Mouse (Mus musculus) heart, adult 8-10 months (tissue): ENCODE results near the gene Lypla2. TPM values are rescaled to one million over a fixed set of nuclear protein-coding genes. Genes with fewer than 3 reads are reported as not detected.

ENCODE experiments used
- DNase-seq: peaks from one replicate; pipeline ENCODE4 v3.0.0; 2022; ENCODE audit warnings: low spot score
- total RNA-seq, 4 experiments: library from RNA; stranded (reverse); gene quantifications; 2 replicates each; pipeline ENCODE4 v1.2.4; 2022

The Lypla2 gene
- total RNA-seq, 4 experiments from 2014 or later: 32.5 to 38.4 (median 35.9) TPM

DNA sequence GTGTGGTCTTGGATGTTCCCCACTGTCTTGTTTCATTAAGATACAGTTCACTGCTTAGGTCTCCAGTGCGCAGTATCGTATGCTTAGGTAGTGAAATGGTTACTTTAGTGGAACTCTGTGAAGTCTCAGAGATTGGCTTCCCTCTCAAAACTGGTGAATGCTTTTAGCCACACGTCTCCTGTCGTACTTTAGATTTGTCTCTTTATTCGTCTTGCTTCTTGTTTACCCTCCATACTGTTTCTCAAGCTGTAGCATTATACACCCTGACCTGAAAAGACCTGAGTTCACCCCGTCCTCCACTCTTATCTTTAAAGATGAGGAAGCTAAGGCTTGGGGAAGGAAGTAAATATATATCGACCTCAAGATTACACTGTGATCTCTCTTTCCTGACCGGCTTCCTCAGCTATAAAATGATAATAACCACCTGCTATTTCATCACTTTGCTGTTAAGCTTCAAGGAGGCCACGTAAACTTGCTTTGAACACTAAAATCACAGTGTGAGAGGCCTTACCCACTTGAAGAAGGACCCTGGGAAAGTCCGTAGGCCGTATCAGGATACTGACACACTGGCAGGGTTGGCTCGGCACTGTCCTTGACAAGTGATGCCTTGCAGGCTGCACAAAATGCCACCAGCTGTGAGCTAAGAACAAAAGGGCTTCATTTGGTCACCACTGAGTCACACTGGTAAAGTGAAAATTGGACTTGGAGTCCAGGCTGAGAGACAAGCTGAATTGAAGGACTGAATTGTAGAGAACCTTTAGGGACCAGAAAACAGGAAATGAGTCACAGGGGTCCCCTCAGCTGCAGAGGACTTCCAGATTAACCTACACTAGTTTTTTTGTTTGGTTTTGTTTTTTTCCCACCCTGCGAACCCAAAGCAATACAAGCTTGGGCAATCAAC lies 735 bp upstream of the Lypla2 start:
- no peak for DNase-seq

DNA sequence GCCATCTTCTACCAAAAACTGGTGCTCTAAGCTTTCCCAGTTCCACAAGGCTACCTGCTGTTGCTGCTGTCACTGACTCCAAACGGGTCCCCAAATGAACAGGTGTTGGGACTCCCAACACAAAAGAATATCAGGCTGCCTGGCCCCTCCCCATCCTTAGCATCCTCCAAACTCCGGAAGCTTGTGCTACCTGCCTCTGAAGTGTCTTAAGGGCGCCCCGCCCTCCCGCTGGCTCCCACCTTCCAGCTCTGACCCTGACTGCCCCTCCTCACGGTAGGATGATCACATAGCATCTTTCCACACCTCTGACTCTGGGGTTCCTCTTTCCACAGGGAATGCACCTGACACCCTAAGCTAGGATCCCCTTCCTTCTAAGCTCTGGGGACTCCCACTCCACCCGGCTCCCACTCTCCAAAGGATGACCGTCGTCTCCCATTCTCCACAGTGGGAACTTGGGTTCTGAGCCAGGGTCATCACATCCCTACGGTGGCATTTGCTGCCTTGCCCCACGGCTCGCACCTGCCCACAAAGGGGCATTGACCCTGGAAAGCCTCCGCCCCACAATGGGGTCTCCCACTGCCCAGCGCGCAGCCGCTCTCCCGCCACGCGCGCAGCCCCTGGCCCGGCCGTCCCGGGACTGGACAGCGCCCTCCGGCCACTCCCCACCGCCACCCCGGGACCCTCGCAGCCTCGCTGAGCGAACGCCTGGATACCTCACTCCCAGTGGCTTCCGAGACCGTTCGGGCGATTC lies 446 bp downstream of the Lypla2 start:
- DNase-seq: no peak

DNA sequence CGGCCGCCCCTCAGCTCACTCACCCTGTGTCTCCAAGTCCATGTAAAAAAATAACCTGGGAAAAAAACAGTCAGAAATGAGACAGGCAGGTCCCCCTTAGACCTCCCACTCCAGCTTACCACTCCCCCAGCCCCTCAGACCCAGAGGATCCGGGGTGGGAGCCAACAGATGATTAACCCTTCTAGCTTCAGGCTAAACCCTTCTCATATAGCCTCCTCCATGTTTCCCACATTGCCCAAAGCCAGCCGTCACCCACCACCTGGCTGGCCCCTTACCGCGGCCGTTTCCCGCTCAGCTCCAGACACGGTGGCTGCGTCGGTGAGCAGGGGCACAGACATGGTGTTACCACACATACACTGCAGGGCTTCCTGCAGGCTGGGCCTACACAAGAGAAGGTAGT lies 1.8 kb downstream of the Lypla2 start:
- no peak for DNase-seq

DNA sequence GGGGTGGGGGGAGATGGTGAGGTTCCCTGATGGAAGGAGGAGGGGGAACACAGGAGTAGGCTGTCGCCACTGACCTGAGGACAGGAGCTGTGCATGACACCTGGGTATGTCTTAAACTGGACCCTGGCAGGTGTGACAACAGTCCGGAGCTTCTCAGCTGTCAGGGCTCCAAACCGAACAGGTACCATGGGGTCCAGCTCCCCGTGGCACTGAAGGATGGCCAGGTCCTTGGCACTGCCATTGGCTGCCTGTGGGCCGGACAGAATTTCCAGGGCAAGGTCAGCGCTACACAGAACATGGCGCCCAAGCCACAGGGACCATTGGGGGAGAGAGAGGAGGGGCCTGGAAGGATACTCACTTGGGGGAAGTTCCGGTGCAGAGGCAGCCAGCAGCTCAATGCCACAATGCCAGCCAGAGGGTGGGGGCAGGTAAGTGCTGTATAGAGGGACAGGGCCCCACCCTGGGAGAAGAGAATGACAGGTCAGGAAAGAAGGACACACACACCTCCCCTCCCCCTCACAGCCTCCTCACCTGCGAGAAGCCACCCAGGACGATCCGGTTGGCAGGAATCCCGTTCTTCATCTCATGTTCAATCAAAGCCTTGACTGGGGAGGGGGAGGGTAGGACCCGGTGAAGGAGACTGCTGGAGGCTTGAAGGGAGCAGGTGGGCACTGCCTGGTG lies 3.2 kb downstream of the Lypla2 start:
- no peak for DNase-seq

DNA sequence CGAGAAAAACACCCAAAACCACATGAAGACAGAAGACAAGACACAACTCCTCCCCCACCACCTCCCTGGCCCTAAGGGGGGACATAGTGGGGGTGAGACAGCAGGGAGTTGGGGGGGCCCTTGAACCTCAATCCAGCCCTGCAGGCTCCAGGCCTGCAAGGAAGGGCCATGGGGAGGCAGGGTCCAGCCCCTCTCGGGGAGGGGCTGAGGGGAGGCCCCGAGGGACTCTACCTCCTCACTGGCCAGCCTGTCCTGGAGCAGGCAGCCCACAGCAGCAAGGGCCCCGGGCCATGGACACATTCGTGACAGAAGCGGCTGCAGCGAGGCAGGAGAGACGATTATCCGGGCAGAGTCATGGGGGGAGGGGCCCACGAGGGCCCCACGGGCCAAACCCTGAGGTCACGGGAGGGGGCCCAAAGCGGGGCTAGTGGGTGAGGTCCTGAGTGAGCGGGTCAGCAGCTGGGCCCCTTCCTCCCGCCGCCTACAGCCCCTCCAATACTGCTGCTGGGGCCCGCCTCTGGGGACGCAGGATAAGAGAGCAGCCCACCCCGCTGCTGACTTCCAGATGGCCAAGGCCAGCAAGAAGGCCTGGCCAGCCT lies 4.1 kb downstream of the Lypla2 start:
- no peak for DNase-seq

DNA sequence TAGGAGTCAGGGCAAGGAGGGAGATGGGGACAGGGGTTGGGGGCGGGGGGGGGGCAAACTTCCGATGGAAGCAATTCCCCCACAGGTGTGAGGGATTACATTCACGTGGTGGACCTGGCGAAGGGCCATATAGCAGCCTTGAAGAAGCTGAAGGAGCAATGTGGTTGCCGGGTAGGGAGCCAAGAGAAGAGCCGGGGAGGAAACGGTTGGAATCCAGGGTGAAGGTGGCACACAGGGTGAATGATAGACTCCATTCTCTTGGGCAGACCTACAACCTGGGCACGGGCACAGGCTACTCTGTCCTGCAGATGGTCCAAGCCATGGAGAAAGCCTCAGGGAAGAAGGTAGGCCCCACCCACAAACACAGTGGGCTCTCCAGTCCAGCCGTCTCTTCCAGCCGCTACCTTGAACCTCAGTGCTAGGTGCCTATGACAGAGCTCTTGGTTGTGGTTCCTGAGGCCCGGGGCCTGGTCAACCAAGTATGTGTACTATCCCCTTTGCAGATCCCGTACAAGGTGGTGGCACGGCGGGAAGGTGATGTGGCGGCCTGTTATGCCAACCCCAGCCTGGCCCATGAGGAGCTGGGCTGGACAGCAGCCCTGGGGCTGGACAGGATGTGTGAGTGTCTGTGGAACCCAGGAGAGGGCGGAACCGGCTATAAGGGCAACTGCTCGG lies 5.2 kb downstream of the Lypla2 start:
- no peak for DNase-seq

DNA sequence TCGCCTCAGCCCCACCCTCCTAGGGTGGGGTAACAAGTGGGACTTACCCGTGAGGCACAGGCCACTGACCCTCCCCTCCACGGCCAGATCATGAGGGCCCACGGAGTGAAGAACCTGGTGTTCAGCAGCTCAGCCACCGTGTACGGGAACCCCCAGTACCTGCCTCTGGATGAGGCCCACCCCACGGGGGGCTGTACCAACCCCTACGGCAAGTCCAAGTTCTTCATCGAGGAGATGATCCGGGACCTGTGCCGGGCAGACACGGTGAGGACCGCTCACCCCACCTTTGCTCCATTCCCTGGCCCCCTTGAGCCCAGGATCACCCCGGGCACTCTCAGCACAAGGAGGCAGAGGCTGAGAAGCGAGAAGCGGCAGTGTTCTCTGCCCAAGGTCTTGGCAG lies 6.1 kb downstream of the Lypla2 start:
- DNase-seq: no peak

DNA sequence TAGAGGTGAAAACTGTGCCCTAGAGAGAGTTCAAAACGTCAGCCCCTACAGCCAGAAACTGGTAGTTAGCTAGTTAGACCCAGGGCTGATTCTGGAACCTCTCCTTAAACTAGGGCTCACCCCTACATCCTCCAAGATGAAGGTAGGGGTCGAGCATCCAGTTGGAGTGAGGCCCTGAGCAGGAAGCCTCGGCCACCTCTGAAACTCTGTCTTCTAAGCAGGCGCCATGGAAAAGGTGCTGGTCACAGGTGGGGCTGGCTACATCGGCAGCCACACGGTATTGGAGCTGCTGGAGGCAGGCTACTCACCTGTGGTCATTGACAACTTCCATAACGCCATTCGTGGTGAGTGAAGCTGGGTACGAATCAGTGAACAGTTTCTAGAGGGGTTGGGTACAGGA lies 7.3 kb downstream of the Lypla2 start:
- no peak for DNase-seq

DNA sequence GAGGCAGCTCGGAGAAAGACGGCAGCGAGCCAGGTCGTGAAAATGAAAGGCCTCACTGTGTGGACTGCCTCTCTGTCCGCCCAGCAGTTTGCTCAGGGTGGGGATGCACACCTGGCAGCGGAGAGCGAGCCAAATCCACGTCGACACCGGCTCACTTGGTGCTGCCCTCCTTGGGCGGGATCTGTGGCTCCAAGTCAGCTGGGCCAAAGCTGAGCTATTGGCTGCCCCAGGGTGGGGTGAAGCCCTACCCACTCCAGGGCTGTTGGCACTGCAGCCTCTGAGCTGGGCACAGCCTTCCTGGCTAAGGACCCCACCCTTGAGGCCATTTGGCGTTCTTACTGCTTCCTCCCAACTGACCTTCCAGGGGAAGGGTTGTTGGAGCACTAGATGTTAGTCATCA lies 8.0 kb downstream of the Lypla2 start:
- DNase-seq: no peak

DNA sequence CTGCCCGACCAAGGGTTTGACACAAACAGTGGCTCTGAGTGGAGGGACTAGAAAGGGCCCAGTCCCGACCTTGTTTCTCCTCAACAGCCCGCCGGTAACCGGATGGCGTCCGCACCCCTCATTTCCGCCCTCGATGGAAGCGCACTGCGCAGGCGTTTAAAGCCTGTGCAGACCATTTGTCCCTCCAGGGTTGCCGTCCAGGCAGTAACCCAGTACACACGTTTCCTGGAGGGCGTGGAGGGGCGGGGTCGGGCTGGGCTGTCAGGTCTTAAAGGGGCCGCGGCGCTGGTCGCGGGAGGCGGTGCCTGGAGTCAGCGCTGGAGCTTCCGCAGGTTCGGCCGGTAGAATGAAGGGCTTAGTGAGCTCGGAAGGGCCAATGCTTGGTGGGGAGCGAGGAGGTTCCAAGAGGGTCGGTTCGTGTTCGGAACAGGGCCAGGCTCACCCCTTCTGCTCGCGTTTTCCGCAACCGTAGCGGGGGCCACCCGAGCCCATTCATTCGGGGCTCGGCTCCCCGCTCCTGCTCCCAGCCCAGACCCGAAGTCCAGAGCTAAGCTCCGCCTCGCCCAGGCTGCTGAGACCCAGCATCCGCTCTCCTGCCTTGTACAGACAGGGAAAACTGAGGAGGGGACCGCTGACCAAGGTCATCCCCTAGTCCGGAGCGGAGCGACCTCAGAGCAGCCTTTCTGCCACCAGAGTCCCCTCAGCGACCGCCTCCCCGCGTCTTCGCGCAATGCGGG lies 8.8 kb downstream of the Lypla2 start, which contains the start of gene Gale:
Gene Gale (plus strand): TSS at position 271 of the 737 bp plus-strand sequence.
- peak; percentile 95 for DNase-seq

DNA sequence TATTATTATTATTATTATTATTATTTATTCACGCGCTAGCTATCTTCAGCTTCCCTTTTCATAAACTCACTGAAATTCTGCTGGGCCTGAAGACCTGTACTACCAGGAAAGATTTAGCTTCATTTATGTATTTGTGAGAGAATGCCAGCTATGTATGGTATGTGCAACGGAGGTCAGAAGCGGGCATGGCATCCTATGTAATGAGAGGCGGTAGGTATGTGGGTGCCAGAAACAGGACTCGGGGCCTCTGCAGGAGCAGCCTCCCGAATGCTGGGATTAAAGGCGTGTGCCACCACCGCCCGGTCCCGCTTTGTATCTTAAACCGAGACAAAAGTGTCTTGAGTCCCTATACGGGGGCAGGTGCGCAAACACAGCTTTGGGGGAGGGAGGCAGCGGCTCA lies 9.5 kb downstream of the Lypla2 start:
- DNase-seq: no peak

DNA sequence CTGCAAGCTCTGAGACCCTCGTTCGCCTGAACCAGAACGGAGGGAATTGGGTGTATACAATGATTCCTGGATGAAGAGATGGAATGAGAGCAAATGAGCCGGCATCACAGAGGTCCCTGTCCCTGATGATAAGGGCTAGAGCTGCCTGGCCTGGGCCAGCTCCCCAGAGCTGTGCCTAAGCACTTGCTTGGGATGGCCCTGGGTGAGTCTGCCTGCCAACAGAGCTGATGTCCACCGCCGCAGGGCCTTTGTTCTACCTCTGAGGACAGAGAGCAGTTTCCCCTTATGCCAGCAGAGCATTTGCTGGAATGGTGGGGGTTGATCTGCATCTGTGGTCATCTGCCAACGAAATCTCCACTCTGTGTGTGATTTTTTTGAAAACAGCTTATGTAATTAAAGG lies 10.2 kb downstream of the Lypla2 start:
- DNase-seq: no peak

DNA sequence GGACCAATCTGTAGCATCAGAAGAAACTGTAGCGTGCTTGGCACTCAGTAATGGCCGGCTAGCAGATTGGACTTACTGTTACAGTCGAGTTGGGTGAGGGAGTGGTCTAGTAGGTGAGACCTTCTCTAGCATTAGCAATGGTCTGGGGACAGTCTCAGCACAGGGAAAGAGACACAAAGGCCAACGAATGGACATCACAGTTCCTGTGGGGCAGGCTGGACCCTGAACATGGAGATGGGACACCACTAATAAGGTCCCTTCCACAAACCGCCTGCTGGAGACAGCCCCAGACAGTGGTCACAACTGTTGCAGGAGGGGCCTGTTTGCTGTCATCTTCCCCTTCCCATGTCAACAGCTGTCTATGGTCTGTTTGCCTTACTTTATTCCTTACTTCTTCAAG lies 10.7 kb downstream of the Lypla2 start:
- no peak for DNase-seq

DNA sequence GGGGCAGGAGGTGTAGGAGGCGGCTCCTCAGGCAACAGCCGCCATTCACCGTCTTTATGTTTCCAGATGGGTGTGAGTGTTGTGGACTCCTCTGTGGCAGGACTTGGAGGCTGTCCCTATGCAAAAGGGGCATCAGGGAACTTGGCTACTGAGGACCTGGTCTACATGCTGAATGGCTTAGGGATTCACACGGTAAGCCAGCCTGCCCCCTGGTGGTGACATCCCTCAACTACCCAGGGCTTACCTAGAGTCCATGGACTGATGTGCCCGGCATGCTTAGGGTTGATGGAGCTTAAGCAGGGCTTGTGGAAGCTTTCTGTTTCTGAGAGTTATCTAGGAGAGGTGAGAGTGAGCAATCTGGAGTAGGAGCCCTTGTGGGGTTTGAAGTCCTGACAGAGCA lies 11.7 kb downstream of the Lypla2 start:
- DNase-seq: peak; percentile 77

DNA sequence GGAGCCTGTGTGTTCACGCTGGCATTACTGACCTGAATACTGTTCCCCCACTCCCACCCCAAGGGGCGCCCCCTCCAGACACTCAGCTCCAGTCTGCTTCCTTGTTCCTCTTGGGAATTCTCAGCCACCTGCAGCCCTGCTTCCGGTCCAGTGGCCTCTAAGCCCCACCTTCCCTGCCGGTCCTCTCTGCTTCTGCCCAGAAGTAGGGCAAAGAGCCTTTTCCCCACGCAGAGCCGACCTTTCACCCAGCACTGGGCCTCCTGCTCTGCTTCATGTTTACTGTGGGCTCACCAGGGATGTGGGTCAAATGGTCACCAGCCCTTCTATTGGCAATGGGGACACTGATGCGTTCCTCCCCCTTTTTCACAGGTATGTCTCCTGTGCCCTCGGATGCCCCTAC lies 14.1 kb downstream of the Lypla2 start:
- DNase-seq: no peak

DNA sequence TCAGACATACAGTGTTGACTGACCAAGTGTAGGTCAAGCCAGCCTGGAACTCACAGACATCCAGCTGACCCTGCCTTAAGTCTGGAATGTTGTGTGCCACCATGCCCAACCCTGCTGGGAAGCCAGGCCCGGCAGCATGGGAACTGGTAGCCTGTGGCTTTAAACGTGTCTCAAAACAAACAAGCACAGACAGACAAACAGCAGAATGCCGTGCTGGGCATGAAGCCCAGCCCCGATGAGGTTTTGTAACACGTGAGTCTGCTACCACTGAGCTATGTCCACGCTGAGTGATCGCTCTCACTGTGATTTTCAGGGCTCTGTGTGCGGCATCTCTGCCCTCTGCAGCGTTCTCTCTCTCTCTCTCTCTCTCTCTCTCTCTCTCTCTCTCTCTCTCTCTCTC lies 16.5 kb downstream of the Lypla2 start:
- no peak for DNase-seq

DNA sequence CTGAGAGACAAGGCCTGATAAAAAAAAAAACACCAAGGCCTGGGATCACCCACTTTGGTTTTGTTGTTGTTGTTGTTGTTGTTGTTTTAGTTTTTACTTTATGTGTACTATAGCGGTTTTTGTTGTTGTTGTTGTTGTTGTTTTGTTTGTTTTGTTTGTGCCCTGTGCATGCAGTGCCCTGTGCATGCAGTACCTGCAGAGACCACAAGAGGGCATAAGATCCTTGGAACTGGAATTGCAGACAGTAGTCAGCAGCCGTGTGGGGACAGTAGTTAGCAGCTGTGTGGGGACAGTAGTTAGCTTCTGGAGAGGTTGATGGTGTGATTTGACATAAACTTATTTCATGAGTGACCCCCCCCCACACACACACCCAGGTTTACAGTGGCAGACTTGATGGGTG lies 18.2 kb downstream of the Lypla2 start:
- peak; percentile 71 for DNase-seq

DNA sequence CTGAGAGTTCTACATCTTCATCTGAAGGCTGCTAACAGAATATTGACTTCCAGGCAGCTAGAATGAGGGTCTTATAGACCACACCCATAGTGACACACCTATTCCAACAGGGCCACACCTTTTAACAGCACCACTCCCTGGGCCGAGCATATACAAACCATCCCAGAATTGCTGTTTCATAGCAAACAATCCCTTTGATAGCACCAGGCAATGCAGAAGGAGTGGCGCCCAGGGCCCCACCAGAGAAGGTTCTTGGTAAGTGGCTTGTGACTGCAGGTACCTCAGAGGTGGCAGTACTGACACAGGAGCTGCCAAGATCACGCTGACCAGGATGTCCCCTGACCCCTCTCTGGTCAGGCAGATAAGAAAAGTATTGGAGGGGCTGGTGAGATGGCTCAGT lies 19.2 kb downstream of the Lypla2 start:
- no peak for DNase-seq

DNA sequence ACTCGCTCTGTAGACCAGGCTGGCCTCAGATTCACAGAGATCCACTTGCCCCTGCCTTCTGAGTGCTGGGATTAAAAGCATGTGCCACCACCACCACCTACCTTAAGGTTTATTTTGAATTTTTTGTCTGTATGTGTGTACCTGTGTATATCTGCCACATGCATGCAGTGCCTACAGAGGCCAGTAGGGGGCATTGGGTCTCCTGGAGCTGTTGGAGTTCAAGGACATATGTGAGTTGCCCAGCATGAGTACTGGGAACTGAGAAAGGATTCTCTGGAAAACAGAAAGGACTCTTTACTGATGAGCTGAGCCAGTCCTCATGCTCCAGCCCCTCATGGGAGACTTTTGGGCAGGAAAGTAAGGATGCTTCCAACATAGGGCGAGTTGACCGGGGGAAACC lies 20.9 kb downstream of the Lypla2 start:
- DNase-seq: no peak

DNA sequence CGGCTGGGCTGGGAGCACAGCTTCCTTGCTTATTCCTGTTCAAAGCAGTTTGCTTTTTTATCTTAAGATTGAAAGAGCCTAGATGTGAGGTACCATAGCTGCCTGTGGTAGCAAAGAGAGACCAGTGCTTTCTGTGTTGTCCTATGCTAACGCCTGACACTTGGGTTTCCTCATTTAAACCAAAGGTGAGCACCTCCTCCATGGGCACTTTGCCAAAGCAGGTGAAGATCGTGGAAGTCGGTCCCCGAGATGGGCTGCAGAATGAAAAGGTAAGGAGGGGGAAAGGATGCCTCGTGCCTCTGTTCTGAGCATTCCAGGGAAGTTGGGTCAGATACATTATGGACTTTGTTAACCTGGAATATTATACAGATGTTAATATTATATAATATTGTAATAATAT lies 22.1 kb downstream of the Lypla2 start:
- DNase-seq: no peak

DNA sequence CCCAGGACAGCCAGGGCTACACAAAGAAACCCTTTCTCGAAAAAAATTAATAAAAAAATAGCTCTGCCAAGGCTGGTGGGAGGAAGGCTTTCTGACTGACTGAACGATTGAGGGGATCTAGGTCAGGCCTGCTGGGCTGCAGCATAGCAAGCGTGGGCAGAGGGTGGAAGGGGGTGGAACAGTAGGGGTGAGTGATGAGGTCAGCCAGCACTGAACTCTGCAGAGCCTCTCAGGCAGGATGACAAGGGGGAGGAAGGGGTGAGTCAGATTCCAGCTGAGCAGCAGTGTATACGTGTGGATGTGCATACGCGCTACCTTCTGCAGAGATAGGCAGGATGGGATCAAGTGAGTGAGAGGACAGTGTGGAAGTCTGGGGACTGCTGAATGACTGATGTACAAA lies 22.5 kb downstream of the Lypla2 start:
- DNase-seq: no peak
